Mouse (Mus musculus): ENCODE data around the gene Copz1.

Gene Copz1

DNA sequence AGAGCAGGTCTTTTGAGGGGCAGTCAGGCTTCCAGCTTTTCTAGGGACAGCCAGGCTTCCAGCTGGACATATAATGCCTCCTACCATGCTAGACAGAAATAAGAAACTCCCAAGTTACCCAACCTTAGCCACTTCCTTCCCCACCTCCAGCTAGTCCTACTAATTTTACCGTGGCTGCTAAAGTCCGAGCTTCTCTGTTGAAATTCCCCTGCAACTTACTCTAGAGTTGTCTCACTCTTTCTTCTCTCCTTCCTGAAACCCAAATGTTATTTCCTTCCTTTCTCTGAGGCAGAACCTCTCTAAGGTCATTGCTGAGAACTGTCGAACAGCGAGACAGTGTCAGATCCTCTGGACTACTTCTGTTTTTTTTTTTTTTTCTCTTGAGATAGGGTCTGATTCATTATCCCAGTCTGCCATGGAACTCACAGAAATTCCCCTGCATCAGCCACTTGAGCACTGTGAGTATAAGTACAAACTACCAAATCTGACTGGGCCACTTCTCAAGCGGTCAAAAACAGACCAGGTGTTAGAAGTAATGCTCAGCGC is 37.9 kb downstream of the Copz1 start, which contains the start of gene Gpr84:
Gpr84 (minus strand) TSS at position 248 of the 546 bp plus-strand sequence.
- no peak for DNase-seq (ENCODE audit: low spot score)

DNA sequence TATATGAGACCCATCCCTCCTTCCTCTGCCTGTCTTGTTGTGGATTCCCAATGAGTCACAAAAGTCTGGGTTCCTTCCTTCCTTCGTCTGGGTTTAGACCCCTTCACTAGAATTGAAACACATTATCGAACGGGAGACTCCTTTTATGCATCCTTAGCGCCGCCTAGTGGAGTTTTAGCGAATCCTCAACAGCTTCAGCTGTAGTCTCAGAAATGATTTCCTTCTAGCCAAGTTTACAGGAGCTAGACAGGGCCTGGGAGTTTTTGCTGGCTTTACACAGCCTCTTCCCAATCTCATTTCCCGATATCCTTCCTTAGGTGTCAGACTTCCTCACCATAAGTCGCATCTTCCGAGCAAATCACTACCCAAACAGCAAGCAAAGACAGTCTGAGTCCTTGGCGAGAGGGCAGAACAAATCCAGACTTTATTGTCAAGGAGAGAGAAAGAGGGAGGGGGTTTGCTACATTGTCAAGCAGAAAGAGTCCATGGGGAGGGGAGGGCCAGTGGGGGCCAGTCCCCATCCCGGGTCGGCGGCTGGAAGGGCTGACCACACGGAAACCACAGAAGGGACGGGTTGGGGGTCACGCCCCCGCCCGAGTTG is 41.1 kb downstream of the Copz1 start:
- peak; percentile 88 for DNase-seq (ENCODE audit: low spot score)

DNA sequence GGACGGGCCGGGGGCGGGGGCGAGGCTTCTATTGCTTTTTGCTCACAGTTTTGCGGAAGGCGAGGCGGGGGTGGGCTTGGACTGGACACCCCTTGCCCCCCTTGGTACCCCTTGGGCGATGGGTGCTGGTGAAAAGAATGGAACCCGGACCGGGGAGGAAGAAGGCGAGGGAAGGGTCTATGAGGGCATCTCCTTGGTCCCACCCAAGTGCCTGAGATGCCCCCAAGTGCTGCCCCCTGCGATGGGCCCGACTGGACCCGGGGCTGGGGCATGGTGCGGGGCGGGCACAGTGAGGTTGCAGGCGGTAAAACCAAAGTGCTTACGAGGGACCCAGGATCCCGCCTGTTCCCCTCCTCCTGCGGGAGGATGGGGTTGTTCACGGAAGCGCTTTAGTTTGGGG is 41.7 kb downstream of the Copz1 start:
- DNase-seq (ENCODE audit: low spot score), result no peak

DNA sequence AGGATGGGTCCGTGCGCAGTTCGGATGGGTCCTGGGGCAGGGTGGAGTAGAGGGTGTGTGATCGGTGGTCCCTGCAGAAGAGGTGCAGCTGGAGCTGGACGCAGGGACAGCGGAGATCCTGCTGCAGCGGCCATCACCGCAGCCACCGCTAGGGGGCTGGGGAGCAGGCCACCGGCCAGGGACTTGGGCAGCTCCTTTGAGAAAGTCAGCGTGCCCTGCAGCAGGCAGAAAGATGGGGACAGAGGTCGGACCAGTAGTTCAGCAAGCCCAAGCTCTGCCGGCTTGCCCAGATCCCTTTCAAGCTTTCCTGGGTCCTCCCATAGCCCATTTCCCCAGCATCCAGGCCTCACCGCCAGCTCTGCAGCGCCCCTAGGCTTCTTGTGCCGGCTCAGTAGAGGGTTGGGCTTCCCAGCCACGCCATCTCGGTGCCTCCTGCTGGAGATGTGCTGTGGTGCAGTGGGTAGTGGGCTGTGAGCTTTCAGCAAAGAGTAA is 42.5 kb downstream of the Copz1 start:
- DNase-seq (ENCODE audit: low spot score), result peak; percentile 88

DNA sequence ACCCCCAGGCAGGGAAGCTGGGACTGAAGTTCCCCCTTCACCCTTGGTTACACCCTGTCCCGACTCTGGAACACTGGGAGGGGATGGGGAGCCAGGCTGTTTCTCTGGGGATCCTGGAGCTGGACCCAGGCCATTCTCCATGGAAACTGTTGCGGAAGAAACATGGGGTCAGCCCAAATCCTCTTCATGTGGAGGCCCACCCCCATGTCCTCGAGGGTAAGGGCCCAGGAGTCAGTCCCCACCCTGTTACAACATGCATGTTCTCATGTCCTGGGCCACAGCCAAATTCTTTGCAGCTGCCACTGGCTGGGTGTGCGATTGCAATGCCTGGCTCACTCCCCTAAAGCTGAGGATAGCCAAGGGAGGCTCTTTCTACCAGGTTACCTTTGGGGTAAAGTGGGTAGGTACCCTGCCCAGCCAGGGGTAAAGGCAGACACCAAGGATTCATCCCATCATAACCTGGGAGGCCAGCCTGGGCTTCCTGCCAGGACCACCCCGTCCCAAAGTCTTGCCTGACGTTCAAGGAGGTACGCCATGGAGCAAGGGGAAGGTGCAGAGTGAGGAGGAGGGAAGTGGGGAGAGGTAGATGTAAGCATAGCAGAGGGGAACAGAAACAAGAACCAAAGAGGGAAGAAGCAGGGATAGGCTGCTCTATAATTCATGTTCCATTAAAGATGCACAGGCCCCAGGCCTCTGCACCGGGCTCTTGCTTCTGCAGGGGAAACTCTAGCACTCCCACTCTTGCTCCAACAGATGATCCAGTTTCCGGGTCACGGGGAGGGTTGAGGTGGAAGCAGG is 43.7 kb downstream of the Copz1 start:
- no peak for DNase-seq (ENCODE audit: low spot score)

DNA sequence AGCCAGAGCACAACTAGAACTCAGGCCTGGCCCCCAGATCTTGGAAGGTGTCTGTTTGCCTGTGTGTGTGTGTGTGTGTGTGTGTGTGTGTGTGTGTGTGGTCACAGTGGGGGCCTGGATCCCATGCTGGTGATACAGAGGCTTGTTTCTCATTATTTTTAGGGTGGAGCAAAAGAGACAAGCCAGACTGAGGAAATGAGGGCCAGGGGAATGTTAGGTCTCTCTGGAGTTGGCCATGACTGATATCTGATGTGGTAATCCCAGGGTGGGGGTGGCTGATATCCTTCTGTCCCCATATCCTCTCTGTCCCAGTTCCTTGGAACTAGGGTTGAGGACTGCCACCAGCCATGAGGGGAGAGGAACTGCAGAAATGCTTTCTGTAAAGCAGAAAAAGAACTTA is 44.6 kb downstream of the Copz1 start:
- DNase-seq (ENCODE audit: low spot score), result no peak

DNA sequence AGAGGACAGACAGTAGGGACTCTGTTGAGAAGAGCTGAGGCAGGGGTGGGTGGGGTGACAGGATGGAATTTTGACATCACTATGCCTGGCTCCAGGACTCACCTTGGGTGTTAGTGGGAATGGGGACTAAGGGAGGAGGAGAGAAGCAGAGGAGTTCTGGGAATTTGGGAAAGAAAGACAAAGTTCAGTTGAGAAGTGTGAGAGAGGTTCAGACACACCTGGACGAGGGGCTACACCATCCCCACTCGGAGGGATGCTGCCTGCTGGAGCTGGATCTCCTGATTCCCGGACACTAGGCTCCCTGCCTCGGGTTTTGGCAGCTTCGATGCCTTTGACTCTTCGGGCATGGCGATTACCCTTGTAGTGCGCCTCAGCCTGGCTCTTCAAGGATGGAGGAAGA is 45.2 kb downstream of the Copz1 start:
- no peak for DNase-seq (ENCODE audit: low spot score)

DNA sequence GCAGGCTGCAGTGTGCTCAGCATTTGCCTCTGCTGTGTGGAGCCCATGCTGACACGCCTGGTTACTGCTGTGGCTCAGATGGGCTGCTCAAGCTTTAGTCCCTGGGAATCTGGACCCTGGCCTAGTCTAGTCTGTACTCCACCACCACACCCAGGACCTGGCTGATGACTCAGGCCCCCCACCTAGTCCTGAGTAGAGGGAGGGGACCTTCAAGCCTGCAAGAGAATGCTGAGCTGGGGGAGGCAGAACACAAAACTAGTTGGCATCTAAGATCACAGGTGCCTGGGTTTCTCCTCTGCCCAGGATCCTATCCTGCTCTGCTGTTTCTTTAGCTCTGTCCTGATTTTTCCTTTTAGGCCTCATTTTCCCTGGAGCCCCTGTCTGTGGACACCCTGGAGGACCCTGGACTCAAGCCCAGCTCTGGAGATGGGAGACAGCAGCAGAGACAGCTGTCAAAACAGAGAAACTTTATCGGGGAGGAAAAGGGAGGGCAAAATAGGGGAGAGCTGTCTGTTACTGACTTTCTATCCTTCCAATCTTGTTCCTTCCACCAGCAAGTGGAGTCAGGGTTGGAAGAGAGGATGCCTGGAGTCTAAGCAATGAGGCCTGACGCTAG is 45.8 kb downstream of the Copz1 start:
- no peak for DNase-seq (ENCODE audit: low spot score)

DNA sequence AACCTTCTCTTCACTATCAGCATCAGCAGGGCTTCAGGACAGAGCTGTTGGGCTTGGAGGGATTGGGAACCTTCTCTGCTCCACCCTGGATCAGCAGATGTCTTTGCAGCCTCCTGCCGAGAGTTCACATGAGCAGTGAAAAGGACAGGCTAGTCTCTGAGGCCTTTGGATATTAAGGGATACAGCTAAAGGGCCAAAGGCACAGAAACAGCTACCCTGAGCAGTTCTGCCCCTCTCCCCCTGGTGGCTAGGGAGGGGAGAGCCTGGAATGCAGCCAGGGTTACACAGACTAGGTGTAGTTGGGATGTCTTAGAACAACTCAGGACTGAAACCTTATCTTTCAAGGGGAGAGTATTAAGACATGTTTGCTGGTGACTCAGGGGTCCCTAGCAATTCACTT is 48.6 kb downstream of the Copz1 start:
- DNase-seq (ENCODE audit: low spot score), result peak; percentile 70

DNA sequence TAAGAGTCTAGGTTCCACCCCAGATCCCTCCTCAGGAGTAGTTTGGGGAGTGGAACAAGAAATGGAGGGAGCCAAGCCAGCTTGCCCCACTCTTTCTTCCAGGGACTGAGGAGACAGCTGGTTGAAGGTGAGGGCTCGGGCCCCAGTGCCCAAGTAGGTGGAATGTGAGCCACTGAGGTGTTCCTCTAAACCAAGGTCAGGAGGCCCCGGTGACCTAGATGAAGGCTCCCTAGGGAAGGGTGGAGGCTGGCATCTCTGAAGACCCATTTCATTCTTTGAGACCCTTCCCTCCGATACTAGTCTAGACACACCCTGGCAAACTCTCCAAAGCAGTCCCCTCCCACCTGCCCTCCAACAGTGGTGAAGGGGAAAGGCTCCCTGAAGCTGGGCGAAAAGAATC is 49.9 kb downstream of the Copz1 start:
- DNase-seq (ENCODE audit: low spot score), result no peak

DNA sequence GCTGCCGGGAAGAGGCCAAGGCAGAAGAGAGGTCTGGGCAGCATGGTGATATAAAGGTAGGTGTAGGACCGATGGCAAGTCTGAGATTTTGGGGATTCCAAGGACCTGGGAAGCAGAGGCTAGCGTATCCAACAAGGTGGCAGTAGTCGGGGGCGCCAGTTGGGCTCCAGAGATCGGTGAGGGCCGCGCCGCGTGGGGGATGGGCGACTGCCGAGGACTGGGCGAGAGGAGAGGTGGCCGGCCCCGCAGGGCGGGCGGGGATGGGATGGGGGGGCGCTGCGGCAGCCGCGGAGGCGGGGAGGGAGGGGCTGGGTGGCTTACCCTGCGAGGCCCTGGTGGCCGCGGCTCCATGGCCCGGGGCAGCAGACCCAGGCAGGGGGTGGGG is 50.5 kb downstream of the Copz1 start:
- DNase-seq (ENCODE audit: low spot score), result peak; percentile 77

DNA sequence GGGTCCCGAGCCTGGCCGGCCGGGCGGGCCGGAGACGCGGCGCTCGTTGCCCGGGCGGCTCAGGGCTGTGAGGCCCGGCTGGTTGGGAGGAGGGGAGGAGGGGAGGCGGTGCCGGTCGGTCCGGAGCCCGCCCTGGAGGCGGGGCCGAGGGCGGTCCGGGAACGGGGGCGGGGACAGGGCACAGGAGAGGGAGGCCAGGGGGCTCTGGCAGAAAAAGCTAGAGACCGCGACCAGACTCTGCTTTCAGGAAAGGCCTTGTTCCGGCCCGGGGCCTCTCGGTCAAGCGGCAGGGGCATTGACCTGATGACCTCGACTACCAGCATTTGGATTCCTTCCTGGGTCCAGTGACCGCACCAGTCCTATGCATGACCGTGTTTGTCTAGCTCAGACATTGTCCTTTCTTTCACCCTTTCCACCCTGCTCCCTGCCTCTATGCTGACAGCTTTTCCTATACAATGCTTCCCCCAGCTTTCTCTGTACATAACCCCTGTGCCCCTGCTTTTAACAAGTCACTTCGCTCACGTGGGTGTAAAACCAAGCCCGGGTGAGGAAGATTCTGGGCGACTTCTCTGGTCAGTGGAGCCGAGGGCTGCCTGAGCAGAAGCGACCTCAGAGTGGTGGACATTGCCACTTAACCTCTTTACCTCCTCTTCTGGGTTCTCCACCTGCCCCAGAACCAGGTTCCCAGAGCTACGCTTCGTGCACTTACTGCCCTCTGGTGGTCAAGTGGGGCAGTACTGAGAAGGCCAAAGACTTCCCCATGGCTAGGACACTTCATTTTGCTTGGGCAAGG is 51.1 kb downstream of the Copz1 start:
- DNase-seq (ENCODE audit: low spot score), result peak; percentile 91

DNA sequence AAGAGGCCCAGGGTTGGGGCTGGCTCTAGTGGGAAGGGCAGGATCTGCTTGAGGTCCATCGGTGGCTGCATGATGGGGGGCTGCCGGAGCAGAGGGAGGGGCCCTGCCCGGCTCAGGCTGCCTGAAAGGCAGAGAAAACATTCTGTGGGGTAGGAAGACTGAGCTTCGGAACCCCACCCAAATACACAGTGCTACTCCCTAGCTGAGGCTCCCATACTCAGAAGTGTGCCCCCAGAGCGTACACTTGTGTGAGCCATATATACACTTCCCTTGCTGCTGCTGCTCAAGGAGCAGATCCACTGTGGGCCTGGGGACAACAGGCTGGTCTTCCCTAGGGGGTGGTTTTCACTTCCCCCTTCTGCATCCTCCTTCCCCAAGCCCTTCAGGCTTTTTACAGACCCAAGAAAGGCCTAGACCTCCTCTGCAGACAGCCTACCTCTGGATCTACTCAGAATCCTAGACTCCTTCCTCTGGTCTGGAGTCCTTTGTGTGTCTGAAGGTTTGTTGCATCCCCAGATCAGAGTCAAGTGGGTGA is 60.6 kb downstream of the Copz1 start:
- no peak for DNase-seq (ENCODE audit: low spot score)

DNA sequence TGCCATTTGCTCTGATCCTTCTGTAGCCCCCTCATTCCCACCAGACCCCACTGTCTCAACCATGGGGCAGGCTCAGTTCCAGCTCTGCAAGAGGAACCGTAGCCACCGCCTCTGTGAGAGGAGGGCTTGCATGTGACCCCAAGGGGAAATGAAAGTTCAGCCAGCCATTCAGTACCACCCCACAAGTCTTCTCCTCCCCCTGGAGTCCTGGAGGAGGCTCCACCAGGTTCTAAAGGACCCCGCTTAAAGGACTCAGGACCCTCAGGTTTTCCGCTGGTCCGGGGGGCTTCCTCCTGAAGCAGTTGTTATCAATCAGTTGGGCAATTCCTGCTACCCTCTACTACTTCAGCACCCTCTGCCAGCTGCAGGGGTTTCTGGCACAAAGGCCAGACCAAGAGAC is 61.2 kb downstream of the Copz1 start:
- DNase-seq (ENCODE audit: low spot score), result no peak

DNA sequence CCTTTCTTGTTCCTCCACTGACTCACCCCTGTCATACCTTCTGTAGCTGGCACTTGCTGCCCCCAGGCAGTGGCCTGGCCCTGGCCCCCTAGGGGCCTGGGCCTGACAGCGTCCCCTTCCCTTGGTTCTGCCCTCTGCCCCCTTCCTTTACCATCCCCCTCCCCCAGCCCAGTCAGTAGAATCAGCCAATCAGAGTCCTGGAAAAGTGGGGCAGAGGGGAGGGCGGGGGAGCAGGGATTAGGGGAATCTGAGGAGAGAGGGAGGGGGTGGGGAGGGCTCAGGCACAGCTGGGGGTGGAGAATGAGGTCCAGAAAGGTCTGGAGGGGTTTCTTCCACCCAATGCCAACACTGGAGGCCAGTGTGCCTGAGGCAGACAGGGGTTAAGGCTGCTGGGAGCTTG is 61.7 kb downstream of the Copz1 start:
- no peak for DNase-seq (ENCODE audit: low spot score)

DNA sequence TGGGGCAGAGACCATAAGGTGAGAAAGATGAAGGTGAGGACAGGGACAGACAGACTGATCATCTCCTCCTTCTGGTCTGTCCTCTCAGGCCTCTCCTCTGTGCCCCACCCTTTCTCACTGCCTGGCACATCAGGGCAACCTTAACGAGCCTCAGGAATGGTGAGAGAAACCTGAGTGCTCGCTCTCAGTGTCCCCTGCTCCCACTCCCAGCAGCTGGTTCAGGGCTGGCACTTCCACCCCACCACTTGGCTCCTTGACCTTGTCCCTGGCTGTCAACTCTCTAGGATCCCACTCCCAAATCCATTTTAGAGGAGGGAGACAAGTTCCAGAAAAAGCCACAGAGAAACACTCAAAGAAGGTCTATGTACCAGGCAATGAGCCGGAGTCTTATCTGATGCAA is 62.5 kb downstream of the Copz1 start:
- DNase-seq (ENCODE audit: low spot score), result no peak

DNA sequence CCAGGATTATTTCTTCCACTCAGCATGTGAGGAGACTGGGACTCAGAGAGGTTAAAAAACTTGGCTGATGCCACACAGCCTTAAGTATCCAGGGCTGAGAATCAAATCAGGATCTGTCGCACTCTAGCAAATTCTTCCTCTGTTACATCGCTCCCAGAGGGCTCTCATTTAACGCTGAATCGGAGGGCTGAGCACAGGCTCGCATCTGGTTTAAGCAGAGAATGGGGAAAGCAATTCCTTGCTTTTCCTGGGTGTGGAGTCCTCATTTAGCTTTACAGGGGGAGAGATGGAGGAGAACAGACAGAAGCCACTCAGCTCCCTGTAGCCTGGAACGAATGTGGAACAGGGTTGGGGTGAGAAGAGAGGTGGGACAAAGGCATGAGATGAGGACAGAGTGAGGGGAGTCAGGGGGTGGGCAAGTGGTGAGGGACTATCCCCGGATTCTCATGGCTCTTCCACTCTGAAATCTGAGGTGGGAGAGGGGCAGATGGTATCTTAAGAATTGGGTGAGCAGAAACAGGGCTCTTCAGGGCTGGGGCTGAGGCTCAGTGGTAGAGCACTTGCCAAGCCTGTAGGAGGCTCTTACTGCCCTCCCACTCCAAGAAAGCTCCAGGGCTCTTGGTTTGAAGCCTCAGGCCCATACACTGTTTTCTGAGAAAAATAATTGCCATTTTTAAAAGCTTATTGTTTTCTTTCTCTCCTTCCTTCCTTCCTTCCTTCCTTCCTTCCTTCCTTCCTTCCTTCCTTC is 63.1 kb downstream of the Copz1 start:
- no peak for DNase-seq (ENCODE audit: low spot score)

DNA sequence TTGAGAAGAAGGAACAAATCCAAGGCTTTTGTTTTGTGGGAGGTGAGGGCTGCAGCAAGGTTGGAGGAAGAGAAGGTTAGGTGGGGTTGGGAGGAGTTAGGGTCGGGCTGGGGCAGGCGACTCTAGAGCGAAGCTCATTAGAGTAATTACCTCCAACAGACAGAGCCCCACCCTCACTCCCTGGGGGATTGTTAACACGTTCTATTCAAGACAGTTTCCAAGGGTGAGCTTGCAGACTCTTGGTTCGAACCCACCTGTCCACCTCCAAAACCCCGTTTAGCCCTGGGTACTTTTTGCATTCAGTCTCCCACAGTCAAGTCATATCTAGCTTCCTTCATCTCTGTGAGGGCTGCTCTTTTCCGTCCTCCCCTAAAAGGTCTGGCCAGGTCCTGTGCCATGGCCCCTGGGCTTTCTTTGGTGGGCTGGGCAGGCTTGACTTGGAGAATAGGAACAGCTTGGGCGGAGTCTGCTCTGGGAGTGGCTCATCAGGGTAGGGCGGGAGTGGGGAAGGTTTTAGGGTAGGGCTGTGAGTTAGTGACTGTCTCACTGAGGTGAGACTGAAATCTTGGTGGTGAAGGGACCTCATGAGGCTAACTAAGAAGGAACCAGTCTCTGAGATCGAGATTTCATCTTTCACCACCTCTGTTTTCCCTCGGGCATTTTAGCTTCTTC is 64.6 kb downstream of the Copz1 start:
- no peak for DNase-seq (ENCODE audit: low spot score)

DNA sequence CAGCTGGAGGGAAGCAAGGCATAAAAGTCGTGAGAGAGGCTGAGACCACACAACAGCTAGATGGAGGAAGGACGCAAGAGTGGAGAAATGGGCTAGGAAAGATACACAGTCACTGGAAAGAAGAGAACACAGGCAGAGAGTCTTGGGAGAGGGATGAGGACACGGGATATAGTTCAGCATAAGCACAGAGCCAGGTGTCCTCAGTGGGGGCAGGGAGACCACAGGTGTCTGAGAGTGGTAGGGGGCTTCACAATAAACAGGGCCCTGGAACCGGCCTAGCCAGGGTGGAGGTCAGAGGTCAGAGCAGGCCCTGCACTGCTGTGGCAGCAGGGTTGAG is 66.3 kb downstream of the Copz1 start:
- no peak for DNase-seq (ENCODE audit: low spot score)

DNA sequence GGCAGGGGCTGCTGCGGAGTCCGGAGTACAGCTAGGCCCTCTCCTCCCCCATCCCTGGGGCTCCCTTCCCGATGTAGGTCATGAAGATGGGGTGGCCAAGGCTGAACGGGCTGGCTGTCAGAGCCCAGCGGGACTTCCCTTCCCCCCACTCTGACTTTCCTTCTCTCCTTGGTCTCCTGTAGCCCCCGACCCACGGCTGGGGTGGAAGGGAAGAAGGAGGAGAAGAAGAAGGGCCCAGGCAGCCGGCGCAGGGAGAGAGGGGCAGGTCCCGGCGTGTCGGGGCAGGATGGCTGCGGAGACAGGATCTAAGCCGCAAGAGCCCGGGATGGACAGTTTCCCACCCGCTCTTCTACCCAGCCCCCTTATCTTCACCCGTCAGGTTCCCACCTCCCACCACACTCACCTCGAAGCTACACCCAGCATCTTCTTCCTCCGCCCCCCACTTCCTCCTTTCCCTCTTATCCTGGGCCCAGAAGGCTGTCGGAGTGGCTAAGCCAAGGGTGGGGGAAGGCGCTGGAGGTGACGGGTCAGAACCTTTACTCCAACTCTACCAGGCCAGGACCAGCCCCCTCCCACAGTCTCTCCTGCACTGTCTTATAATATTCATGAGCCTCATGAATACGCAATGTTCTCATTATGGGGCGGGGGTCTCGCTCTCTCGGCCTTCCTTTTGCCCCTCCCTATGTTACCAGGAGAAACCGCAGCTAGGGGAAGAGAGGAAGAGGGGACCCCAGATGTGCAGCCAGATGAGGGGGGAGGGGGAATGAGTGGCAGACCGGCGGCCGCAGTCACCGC is 66.8 kb downstream of the Copz1 start:
- DNase-seq (ENCODE audit: low spot score), result no peak

Measured in embryo, embryonic 10 days (tissue).